Mouse (Mus musculus) left cerebral cortex, postnatal 10 days (tissue): ENCODE data around the gene Acp7. TPM values are rescaled to one million over a fixed set of nuclear protein-coding genes. Genes with fewer than 3 reads are reported as not detected.

Experiments
- DNase-seq, 2 experiments: peaks; one replicate each; pipeline ENCODE4 v3.0.0; 2021 to 2022; ENCODE audit warnings: low spot score in 2 of 2, mixed read lengths in 1 of 2; ENCODE audit errors: extremely low spot score in 1 of 2
- intact Hi-C: fragments of 180-260 bp; cut with DNase I; formaldehyde crosslinking; loops from one replicate; pipeline ENCODE4 v1.15.1; 2025
- microRNA-seq: library from miRNA; unstranded; fragments of <30 nt; microRNA quantifications from one replicate; pipeline ENCODE4 v1.2.0, GENCODE M21; 2022
- total RNA-seq, 2 experiments: library from RNA; stranded (reverse); gene quantifications; 2 replicates each; pipeline ENCODE4 v1.2.3; 2021

The Acp7 gene
- total RNA-seq, 2 experiments from 2014 or later, result 0.55 to 1.8 TPM

DNA sequence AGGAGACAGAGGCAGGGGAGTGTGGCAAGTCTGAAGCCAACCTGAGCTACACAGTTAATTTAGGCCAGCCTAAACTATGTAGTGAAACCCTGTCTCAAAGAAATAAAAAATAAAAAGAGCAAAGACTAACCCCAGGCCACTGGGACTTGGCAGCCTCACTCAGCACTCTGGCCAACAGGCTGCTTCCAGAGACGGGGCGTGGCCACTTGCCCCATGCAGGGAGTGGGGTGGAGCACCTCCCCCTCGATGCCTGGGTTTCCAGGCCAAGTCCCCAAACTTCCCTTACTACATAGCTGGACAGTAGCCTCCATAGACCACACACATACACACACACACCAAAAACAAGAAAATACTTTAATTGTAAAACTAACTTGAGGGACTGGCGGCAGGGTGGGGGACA is 72.6 kb downstream of the Acp7 start:
- DNase-seq, result peak in 1 of 2 experiments; percentile 72
- intact Hi-C loops, result no loop called here

- intact Hi-C loops, result no loop called here
- no peak for DNase-seq
Measured at GRCm38 (mm10) chr7:28557708-28558107, 73.4 kb downstream of the Acp7 start.

Small RNA genes within 50 kb of the gene (microRNA-seq; reads per million reads assigned to microRNA genes)
- gene Mir7049, result 1.7 reads per million

Other genes starting within 250 kb of the Acp7 start
- gene Med29, start 238.6 kb downstream of the Acp7 start, total RNA-seq, result 10 to 100 TPM; 18.5 to 19.3 TPM
- 10 to 100 TPM; 65.3 to 66.1 TPM for gene Paf1, start 238.4 kb downstream of the Acp7 start, total RNA-seq
- 1 to 10 TPM; 3.3 to 5.0 TPM for gene Gmfg, start 193.9 kb downstream of the Acp7 start, total RNA-seq
- 100 to 1,000 TPM; 106 to 112 TPM for gene Lrfn1, start 179.4 kb downstream of the Acp7 start, total RNA-seq
- not detected for gene Ifnl2, start 120.9 kb downstream of the Acp7 start, total RNA-seq
- not detected for gene Ifnl3, start 108.5 kb downstream of the Acp7 start, total RNA-seq
- gene Sycn, start 90.4 kb downstream of the Acp7 start, total RNA-seq, result not detected
- under 1 TPM in 1 of 2 experiments, not detected in 1; 0.21 TPM for gene Nccrp1, start 84.1 kb downstream of the Acp7 start, total RNA-seq
- gene Samd4b, start 33.2 kb downstream of the Acp7 start, total RNA-seq, result 10 to 100 TPM; 55.9 to 58.4 TPM
- gene Pak4, start 33.1 kb downstream of the Acp7 start, total RNA-seq, result 1 to 10 TPM; 7.7 to 8.2 TPM
- gene Fbxo27, start 61.5 kb upstream of the Acp7 start, total RNA-seq, result 10 to 100 TPM; 16.0 to 19.8 TPM
- 1 to 10 TPM; 1.5 to 2.5 TPM for gene Fbxo17, start 85.5 kb upstream of the Acp7 start, total RNA-seq
- gene Mrps12, start 110.5 kb upstream of the Acp7 start, total RNA-seq, result 10 to 100 TPM; 53.9 to 54.7 TPM
- gene Sars2, start 110.7 kb upstream of the Acp7 start, total RNA-seq, result 10 to 100 TPM; 15.6 to 16.0 TPM
- gene Ccer2, start 124.8 kb upstream of the Acp7 start, total RNA-seq, result 1 to 10 TPM in 1 of 2 experiments, under 1 TPM in 1; 0.45 to 1.4 TPM
- 100 to 1,000 TPM; 131 to 154 TPM for gene Sirt2, start 135.4 kb upstream of the Acp7 start, total RNA-seq
- gene Nfkbib, start 136.2 kb upstream of the Acp7 start, total RNA-seq, result 10 to 100 TPM; 34.7 to 39.6 TPM
- gene Rinl, start 157.6 kb upstream of the Acp7 start, total RNA-seq, result 1 to 10 TPM in 1 of 2 experiments, under 1 TPM in 1; 0.83 to 3.5 TPM
- 100 to 1,000 TPM; 459 to 475 TPM for gene Hnrnpl, start 177.2 kb upstream of the Acp7 start, total RNA-seq
- gene Ech1, start 193.9 kb upstream of the Acp7 start, total RNA-seq, result 10 to 100 TPM; 40.8 to 43.3 TPM
- gene Lgals4, start 202.5 kb upstream of the Acp7 start, total RNA-seq, result 1 to 10 TPM; 2.4 to 2.7 TPM
- 1 to 10 TPM in 1 of 2 experiments, not detected in 1; 1.6 TPM for gene Lgals7, start 232.5 kb upstream of the Acp7 start, total RNA-seq